Mouse (Mus musculus) lung, postnatal 10 days (tissue): ENCODE results near the gene Cd86.

Experiments
- DNase-seq: peaks from one replicate; pipeline ENCODE4 v3.0.0; 2021

The Cd86 gene

GRCm38 (mm10) chr16:36596671-36597410, 69.0 kb downstream of the Cd86 start:
- DNase-seq = no peak

DNA sequence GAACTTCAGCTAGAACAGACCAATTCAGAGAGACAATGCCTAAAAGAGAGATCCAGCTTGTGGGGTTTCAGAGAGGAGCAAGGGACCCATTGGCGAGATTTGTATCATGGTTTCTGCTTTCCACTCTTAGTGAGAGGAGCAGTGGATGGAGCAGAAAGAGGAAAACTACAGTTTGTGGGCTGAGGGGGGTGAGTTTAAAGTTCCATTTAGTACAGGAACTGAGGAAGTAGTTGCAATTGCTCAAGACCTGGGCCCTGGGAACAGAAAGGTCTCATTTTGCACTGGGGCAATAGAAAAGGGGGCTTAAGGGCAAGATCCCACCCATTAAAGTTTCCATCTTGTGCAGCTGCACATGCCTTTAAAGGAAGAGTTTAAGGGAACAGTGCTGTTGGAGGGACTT, 76.0 kb downstream of the Cd86 start:
- DNase-seq = no peak

GRCm38 (mm10) chr16:36587971-36588370, 77.9 kb downstream of the Cd86 start:
- DNase-seq = no peak

- no peak for DNase-seq
These were observed 83.8 kb downstream of the Cd86 start for GRCm38 (mm10) chr16:36582073-36582472.

DNA sequence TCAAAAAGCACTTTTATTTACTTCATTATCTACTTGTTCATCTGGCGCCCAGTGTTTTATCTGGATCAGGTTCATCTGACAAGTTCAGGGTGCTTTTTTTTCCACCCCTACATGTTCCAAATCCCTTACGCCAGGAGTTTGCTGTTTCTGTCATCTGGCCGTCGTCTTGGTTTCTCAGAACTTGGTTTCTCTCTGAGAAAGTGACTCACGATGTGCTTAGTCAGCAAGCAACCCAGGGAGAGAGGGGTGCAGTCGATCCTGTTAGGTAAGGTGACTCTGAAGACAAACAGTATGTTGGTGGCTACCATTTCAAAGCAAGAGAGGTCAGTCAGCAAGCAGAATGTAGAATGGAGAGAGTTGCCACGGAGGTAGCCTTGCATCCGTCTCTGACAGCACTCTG, 93.9 kb downstream of the Cd86 start:
- DNase-seq = no peak

GRCm38 (mm10) chr16:36561386-36562338, 104.2 kb downstream of the Cd86 start, which contains the start of gene Casr:
TSS of gene Casr (minus strand) at chr16:36562141.
- DNase-seq = no peak

DNA sequence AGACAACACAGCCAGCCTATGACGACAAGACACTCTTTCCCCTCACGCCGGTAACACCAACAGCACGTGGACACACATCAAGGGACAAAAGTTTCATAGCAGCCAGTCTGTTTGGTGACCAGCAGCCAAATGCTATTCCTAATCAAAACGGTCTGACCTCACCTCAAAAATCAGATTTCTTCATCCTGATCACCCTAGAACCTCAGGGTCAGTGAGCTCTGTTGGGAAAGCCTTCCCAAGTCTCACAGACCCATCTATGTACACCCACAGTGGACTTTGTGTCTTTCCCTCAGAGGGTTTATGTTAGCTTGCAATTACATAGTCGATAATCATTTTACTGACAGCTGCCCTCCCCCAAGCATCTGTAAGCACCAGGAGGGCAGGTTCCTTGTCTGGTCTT, 106.3 kb downstream of the Cd86 start:
- DNase-seq = no peak

GRCm38 (mm10) chr16:36555672-36556165, 110.2 kb downstream of the Cd86 start:
- no peak for DNase-seq
